Mouse (Mus musculus): ENCODE data around the gene Lrguk.

DNA sequence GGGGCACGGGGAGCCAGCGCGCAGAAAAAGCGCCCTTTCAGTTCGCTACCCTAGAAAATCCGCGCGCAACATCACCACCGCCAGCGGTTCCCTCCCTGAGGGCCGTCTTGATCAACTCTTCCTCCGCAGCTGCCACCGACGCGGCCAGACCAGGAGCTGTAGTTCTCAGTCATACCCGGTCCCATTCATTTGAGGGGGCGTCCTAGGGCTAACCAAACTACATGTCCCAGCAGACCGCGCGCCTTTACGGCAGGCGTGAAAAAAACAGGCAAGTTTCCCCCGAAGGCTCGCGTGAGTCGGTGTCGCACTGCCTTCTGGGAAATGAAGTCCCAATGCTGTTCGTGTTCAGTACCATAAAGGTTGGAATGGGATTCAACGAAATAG, 147.6 kb downstream of the Lrguk start, which contains the start of gene Slc35b4:
- peak; percentile 87 for TF ChIP-seq POLR2A (IDR thresholded peaks at IDR 0.05; ENCODE audit: control insufficient read depth, extremely low read depth, insufficient read depth, low read length, poor library complexity)
- TF ChIP-seq CTCF (IDR thresholded peaks at IDR 0.05; ENCODE audit: borderline replicate concordance, control insufficient read depth, extremely low read depth, insufficient read depth, low read length, poor library complexity): peak; percentile 60; the same call in 1 of the 2 replicates
